ENCODE assay signal across 20 mouse cellular contexts in genomic region chr3:135602731-135603130, GRCm38 (mm10).
DNase-seq lines count a peak whose midpoint lies in the region; ATAC-seq lines count a peak whose summit lies in the region.
"Had no signal": no experiment of that assay in that cellular context is flagged by ENCODE, and none has a peak within 500 bp of the region (broad histone marks: within the 10 kb centered on the region; RNA-seq: fewer than 3 reads in every experiment).

No protein-coding gene starts in this region.

- H3K27ac ChIP-seq in heart, embryonic 10.5 days, result peak overlapping the region; percentile 83
- H3K27ac ChIP-seq in liver, embryonic 12.5 days, result peak overlapping the region; percentile 20; the same call in 1 of the 2 replicates
- no peak overlapping the region for H3K27ac ChIP-seq in liver, embryonic 11.5 days (ENCODE audit: low read depth, low read length)
- H3K27ac ChIP-seq in macrophage, result peak overlapping the region; percentile 58
- H3K27ac ChIP-seq: gastrocnemius, adult 2 months; hindbrain, embryonic 12.5 days; limb, embryonic 15.5 days; midbrain, embryonic 10.5 days had no signal

- DNase-seq in heart, embryonic 10.5 days (ENCODE audit: low spot score), result no peak
- DNase-seq in heart, postnatal 10 days, result no peak
- DNase-seq in liver, embryonic 11.5 days (ENCODE audit: low spot score), result no peak
- no peak for DNase-seq in layer of hippocampus, adult 18-20 months (ENCODE audit: low spot score in 2 of 2)
- DNase-seq in Muller cell, postnatal 12 days (ENCODE audit: inconsistent ontology term), result no peak
- DNase-seq: adrenal gland, postnatal 14 days; cerebellum, postnatal 14 days; gastrocnemius, adult 2 months; kidney, postnatal 10 days; retina, postnatal 1 day had no signal

- H3K9me3 ChIP-seq in heart, embryonic 10.5 days, result no peaks in the 10 kb centered on the region
- no peaks in the 10 kb centered on the region for H3K9me3 ChIP-seq in liver, embryonic 12.5 days (replicated peaks)
- no peaks in the 10 kb centered on the region for H3K9me3 ChIP-seq in liver, embryonic 11.5 days (ENCODE audit: control insufficient read depth, low read length)
- H3K9me3 ChIP-seq: hindbrain, embryonic 12.5 days; limb, embryonic 15.5 days; midbrain, embryonic 10.5 days had no signal

- H3K4me2 ChIP-seq in liver, embryonic 12.5 days, result no peak overlapping the region
- H3K4me2 ChIP-seq in liver, embryonic 11.5 days, result no peak overlapping the region
- H3K4me2 ChIP-seq: hindbrain, embryonic 12.5 days; limb, embryonic 15.5 days had no signal

- H3K27me3 ChIP-seq in heart, embryonic 10.5 days (ENCODE audit: insufficient read depth, poor library complexity, severe bottlenecking), result no peaks in the 10 kb centered on the region
- H3K27me3 ChIP-seq in liver, embryonic 12.5 days (replicated peaks), result no peaks in the 10 kb centered on the region
- no peaks in the 10 kb centered on the region for H3K27me3 ChIP-seq in liver, embryonic 11.5 days (replicated peaks; ENCODE audit: control insufficient read depth, insufficient read depth, low read length)
- H3K27me3 ChIP-seq: hindbrain, embryonic 12.5 days; limb, embryonic 15.5 days had no signal

- H3K36me3 ChIP-seq in heart, embryonic 10.5 days, result peaks cover 51% of the 10 kb centered on the region
- peaks cover 59% of the 10 kb centered on the region for H3K36me3 ChIP-seq in liver, embryonic 12.5 days
- peaks cover 10% of the 10 kb centered on the region; the same call in 1 of the 2 replicates for H3K36me3 ChIP-seq in liver, embryonic 11.5 days (ENCODE audit: control insufficient read depth, insufficient read depth, low read length)
- H3K36me3 ChIP-seq in macrophage (ENCODE audit: inconsistent target), result peaks cover 46% of the 10 kb centered on the region

- no peak overlapping the region for H3K4me3 ChIP-seq in heart, embryonic 10.5 days
- H3K4me3 ChIP-seq in liver, embryonic 12.5 days, result no peak overlapping the region
- no peak overlapping the region for H3K4me3 ChIP-seq in liver, embryonic 11.5 days (ENCODE audit: low read depth, low read length)
- no peak overlapping the region for H3K4me3 ChIP-seq in macrophage (ENCODE audit: inconsistent target)
- H3K4me3 ChIP-seq: erythroblast, embryonic 14.5 days; gastrocnemius, adult 2 months; hindbrain, embryonic 12.5 days; limb, embryonic 15.5 days; midbrain, embryonic 10.5 days had no signal

- intact Hi-C loops in heart, postnatal 10 days (cut with DNase I), result no loop called here

- H3K9ac ChIP-seq in liver, embryonic 12.5 days, result no peak overlapping the region
- H3K9ac ChIP-seq in liver, embryonic 11.5 days (ENCODE audit: low read depth, low read length), result no peak overlapping the region
- H3K9ac ChIP-seq: hindbrain, embryonic 12.5 days; limb, embryonic 15.5 days had no signal

- no peak for ATAC-seq in liver, embryonic 12.5 days
- no peak for ATAC-seq in liver, embryonic 11.5 days (replicated peaks; ENCODE audit: low FRiP score)
- ATAC-seq in activated CD4-positive, CD25-positive, alpha-beta regulatory T cell, adult 4 months, result peak; percentile 37
- ATAC-seq: forebrain, embryonic 16.5 days; intestine, embryonic 16.5 days; lung, postnatal 0 days had no signal

- peaks cover 58% of the 10 kb centered on the region for H3K4me1 ChIP-seq in heart, embryonic 10.5 days
- peaks cover 47% of the 10 kb centered on the region for H3K4me1 ChIP-seq in liver, embryonic 12.5 days
- H3K4me1 ChIP-seq in liver, embryonic 11.5 days (replicated peaks; ENCODE audit: control insufficient read depth, insufficient read depth, low read length), result peaks cover 18% of the 10 kb centered on the region
- H3K4me1 ChIP-seq: hindbrain, embryonic 12.5 days; limb, embryonic 15.5 days; midbrain, embryonic 10.5 days had no signal

- 44% methylated on average over 10 of the region's 10 CpGs for WGBS in heart, embryonic 10.5 days
- 43% methylated on average over 10 of the region's 10 CpGs for WGBS in liver, embryonic 12.5 days (ENCODE audit: insufficient replicate concordance)
- 63% methylated on average over 10 of the region's 10 CpGs for WGBS in liver, embryonic 11.5 days
- WGBS in macrophage (ENCODE audit: missing documents), result 8% methylated on average over 10 of the region's 10 CpGs

- peaks cover 9% of the 10 kb centered on the region; the same call in 1 of the 2 replicates for H3K79me2 ChIP-seq in macrophage (ENCODE audit: inconsistent target)
